Mouse (Mus musculus) C2C12 (cell line): ENCODE measurements around the gene Drosha. TPM values are rescaled to one million over a fixed set of nuclear protein-coding genes. Genes with fewer than 3 reads are reported as not detected.

Source experiments
- H3K27me3 ChIP-seq: one replicate; pipeline ENCODE4 v1.6.1; 2011; ENCODE audit not compliant: control insufficient read depth, insufficient read depth, insufficient read length
- H3K36me3 ChIP-seq: one replicate; pipeline ENCODE4 v1.6.1; 2011; ENCODE audit not compliant: control insufficient read depth, insufficient read depth
- H3K4me3 ChIP-seq: one replicate; pipeline ENCODE4 v1.5.1; 2011; ENCODE audit warnings: mild to moderate bottlenecking, control low read depth; ENCODE audit not compliant: poor library complexity, insufficient read depth, severe bottlenecking
- H3K79me2 ChIP-seq: one replicate; pipeline ENCODE4 v1.6.1; 2011; ENCODE audit not compliant: control insufficient read depth, insufficient read depth
- H3K79me3 ChIP-seq: one replicate; pipeline ENCODE4 v1.6.1; 2011; ENCODE audit warnings: low read depth, control low read depth
- H3ac ChIP-seq: one replicate; pipeline ENCODE3; 2011; ENCODE audit warnings: low read depth; ENCODE audit not compliant: control insufficient read depth, insufficient read length
- CEBPB ChIP-seq: IDR thresholded peaks from one replicate; pipeline ENCODE4 v1.6.1; 2011; ENCODE audit warnings: low read depth, mild to moderate bottlenecking, control low read depth, moderate library complexity
- CTCF ChIP-seq: IDR thresholded peaks from one replicate; pipeline ENCODE4 v1.5.1; 2011; ENCODE audit not compliant: control insufficient read depth, insufficient read depth, insufficient read length
- FOSL1 ChIP-seq: IDR thresholded peaks from one replicate; pipeline ENCODE4 v1.8.0; 2011; ENCODE audit warnings: mild to moderate bottlenecking, low read length; ENCODE audit not compliant: poor library complexity, insufficient read depth, severe bottlenecking
- MAX ChIP-seq: IDR thresholded peaks from one replicate; pipeline ENCODE4 v1.6.1; 2011; ENCODE audit warnings: mild to moderate bottlenecking, control low read depth
- MYOD1 ChIP-seq: IDR thresholded peaks from one replicate; pipeline ENCODE4 v1.6.1; 2011; ENCODE audit warnings: low read depth; ENCODE audit not compliant: control insufficient read depth, insufficient read length
- MYOG ChIP-seq: IDR thresholded peaks from one replicate; pipeline ENCODE4 v1.6.1; 2011; ENCODE audit not compliant: control insufficient read depth, insufficient read length; ENCODE audit errors: extremely low read depth
- USF1 ChIP-seq: IDR thresholded peaks from one replicate; pipeline ENCODE4 v1.6.1; 2011; ENCODE audit warnings: low read depth, mild to moderate bottlenecking, control low read depth, moderate library complexity
- long read RNA-seq, 2 experiments: library from polyadenylated mRNA; unstranded; transcript quantifications; one replicate each; pipeline ENCODE4 v2.0.0; 2019 to 2020
- polyA plus RNA-seq: library from polyadenylated mRNA; unstranded; fragments of >200 nt; fragmentation: generic; extraction: Trizol; gene quantifications from one replicate; pipeline ENCODE4 v1.2.1, GENCODE M21; 2012; ENCODE audit warnings: missing spikeins

Gene Drosha
- 42.0 TPM for polyA plus RNA-seq
- long read RNA-seq, experiment 1, partial matches to known transcripts = 4 of 4 reads
- long read RNA-seq, experiment 1, other reads (novel, unspliced or antisense) = 0 of 4 reads
- long read RNA-seq, experiment 2, full-length matches to known transcripts = 37 of 99 reads
- long read RNA-seq, experiment 2, partial matches to known transcripts = 40 of 99 reads
- long read RNA-seq, experiment 2, other reads (novel, unspliced or antisense) = 22 of 99 reads

DNA sequence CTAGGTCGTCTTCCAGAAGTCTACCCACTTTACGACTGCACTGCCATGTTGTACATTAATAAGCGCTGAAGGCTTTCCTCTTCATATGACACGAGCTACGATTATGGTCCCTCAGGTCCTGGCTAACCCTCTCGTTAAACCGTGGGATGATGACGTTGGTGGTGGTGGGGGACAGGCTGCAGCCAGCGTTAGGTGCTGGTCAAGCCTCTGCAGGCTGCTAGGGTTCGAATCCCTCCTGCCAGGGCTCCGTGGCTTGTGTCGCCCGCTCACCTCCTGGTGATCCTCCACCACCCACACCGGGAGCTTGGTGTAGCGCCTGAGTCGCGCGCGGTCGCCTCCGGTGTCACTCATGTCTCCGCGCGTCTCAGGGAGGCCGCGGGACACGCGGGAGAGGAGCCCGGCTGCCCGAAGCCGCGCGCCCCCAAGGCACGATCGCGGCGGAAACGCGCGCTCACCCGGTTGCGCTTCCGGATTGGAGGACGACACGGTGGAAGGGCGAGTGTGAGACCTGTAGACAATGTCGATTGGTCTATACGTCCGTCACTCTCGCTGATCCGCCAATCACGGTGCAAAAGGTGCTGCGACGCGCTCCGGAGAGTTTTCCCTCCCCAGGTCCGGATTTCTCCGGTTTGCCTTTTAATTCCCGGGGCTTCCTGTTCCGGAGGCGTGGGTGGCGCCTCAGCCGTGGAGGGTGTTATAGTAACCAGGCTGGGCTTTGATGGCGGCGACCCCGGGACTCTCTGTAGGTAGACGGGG, at the start of gene Drosha, which contains the start of gene 6030458C11Rik:
Gene Drosha, plus strand, starts transcription at position 619 of the 756 bp plus-strand sequence.
Gene 6030458C11Rik, minus strand, starts transcription at position 453 of the 756 bp plus-strand sequence.
- Histone ChIP-seq H3K4me3 (peak within 1 kb of the TSS; percentile 98), H3K36me3 (peaks cover 64% of the 10 kb centered on the region), H3K27me3 (no peaks in the 10 kb centered on the region), H3ac (peak within 1 kb of the TSS; percentile 98), H3K79me3 (peaks cover 25% of the 10 kb centered on the region), H3K79me2 (peaks cover 49% of the 10 kb centered on the region)
- peak; percentile 42 for TF ChIP-seq MAX
- no peak for TF ChIP-seq FOSL1
- TF ChIP-seq USF1 = no peak
- no peak for TF ChIP-seq MYOD1

DNA sequence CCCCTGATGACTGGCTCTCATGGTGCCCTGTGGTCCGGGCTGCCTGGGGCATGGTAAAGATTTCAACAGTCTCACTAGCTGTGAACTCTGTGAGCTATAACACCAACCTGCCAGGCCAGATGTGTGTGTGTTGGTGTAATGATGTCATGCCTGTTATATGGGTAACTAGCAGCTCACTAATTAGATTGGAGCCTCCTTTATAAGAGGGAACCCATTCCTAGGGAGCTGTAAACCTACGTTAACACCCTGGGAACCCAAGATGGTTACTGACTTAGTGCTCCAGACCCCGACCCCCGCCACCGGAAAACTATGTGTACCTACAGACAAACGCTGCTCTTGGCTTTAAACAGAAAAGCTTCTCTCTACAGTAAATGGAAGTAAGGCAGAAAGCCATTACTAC, 43.3 kb upstream of the Drosha start:
- no peak for TF ChIP-seq MAX
- TF ChIP-seq MYOD1 = no peak
- no peak for TF ChIP-seq MYOG
- TF ChIP-seq CTCF = no peak
- no peak for TF ChIP-seq USF1
- no peak for TF ChIP-seq FOSL1
- TF ChIP-seq CEBPB = no peak
- Histone ChIP-seq H3K27me3 (peaks cover 23% of the 10 kb centered on the region), H3K79me3 (no peaks in the 10 kb centered on the region), H3ac (no peak overlapping the region), H3K4me3 (no peak overlapping the region), H3K79me2 (no peaks in the 10 kb centered on the region), H3K36me3 (no peaks in the 10 kb centered on the region)

DNA sequence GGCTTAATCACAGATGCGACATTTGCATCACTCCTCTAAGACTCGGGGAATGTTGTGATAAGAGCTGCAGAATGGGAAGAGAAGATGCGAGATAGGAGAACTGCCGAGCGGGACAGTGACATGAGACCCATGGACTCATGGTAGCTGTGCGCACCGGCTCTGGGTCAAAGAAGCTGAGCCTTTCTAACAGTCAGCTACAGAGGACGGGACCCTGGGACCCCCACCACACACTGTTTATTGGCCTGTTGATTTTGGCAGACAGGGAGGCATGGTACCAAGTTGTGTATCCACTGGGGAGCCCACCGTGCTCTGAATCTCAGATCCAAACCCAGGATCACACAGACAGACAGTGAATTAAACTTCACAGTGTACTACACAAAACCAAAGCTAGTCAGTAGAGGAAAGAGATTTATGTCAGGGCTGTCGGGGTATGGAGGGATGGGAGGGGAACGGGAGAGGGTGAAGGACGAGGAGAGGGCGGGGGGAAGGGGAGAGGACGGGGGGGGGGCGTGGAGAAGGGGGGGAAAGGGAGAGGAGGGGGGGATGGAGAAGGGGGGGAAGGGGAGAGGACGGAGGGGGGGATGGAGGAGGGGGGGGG, 42.8 kb upstream of the Drosha start:
- Histone ChIP-seq H3K36me3 (no peaks in the 10 kb centered on the region), H3K4me3 (no peak overlapping the region), H3K79me3 (no peaks in the 10 kb centered on the region), H3ac (no peak overlapping the region), H3K79me2 (no peaks in the 10 kb centered on the region), H3K27me3 (peaks cover 27% of the 10 kb centered on the region)
- TF ChIP-seq CEBPB (no peak), MYOG (no peak), CTCF (no peak), USF1 (no peak), MYOD1 (no peak), MAX (no peak), FOSL1 (no peak)

DNA sequence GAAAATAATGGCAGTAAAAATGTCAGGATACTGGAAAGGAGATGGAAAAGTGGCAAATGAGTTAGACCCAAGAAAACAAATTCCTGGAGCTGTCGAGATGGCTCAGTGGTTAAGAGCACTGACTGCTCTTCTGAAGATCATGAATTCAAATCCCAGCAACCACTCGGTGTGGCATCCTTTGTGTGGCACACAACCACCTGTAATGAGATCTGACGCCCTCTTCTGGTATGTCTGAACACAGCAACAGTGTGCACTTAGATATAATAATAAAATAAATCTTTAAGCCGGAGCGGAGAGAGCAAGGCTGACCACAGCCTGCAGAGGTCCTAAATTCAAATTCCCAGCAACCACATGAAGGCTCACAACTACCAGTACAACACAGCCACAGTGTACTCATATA, 36.1 kb upstream of the Drosha start:
- no peaks in the 10 kb centered on the region for H3K36me3 ChIP-seq

DNA sequence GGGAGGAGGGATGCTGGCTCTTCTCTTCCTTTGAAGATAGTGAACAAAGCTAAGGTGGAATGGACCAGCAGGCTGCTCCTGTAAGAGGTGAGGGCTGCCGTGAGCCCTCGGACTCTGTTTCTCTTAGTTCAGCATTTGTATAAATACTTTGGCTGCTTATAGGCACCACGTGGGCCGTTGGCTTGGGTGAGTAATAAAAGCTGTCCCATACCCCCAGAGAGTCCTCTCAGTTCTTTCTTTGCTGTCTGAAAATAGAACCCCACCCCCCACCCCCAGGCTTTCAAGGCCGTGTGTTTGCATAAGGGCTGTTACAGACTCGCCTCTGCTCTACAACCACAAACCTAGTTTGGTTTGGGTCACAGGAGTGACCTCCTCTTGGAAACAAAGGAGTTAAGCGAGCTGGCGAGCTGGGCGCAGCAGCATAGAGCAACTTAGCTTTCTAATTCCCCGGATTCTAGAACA, 35.2 kb upstream of the Drosha start:
- Histone ChIP-seq H3ac (no peak overlapping the region), H3K79me2 (no peaks in the 10 kb centered on the region), H3K27me3 (peaks cover 18% of the 10 kb centered on the region), H3K36me3 (no peaks in the 10 kb centered on the region), H3K79me3 (no peaks in the 10 kb centered on the region), H3K4me3 (no peak overlapping the region)
- TF ChIP-seq USF1 (peak; percentile 13), FOSL1 (no peak)

More for the DNA sequence above, 36.1 kb upstream of the Drosha start:
- Histone ChIP-seq H3ac (no peak overlapping the region), H3K27me3 (peaks cover 14% of the 10 kb centered on the region), H3K4me3 (no peak overlapping the region), H3K79me3 (no peaks in the 10 kb centered on the region), H3K79me2 (no peaks in the 10 kb centered on the region)
- TF ChIP-seq MAX (no peak), USF1 (no peak), FOSL1 (no peak), MYOG (no peak), MYOD1 (no peak), CTCF (no peak), CEBPB (no peak)

DNA sequence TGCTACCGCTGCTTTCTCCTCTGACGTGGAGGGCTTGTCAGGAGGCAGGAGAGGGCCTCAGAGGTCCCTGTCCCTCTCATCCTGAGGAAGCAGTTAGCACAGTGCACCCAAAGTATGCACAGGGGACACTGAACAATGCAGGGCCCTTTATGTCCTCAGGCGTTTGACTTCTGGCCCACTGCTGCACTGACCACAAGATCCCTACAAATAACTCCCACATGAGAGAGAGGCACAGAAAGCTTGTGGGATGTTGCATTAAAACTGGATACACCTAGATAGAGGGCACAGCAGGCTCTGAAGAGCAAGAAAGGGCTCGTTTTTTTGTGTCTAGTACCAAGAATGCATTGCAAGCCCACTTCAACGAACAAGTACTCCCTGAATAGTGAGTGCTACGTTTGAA, 30.3 kb upstream of the Drosha start:
- TF ChIP-seq USF1 (no peak), MYOD1 (no peak), FOSL1 (no peak), CEBPB (no peak), MYOG (no peak), MAX (no peak), CTCF (no peak)
- no peak overlapping the region for H3K4me3 ChIP-seq

More for the DNA sequence above, 30.3 kb upstream of the Drosha start:
- Histone ChIP-seq H3ac (no peak overlapping the region), H3K27me3 (peaks cover 14% of the 10 kb centered on the region), H3K79me3 (no peaks in the 10 kb centered on the region), H3K79me2 (no peaks in the 10 kb centered on the region), H3K36me3 (no peaks in the 10 kb centered on the region)
